Mouse (Mus musculus): ENCODE measurements at regions not wholly inside any gene's neighbourhood (a gene's known extent, or its start where the extent isn't known, plus 50 kb on each side); places are given as distances from the start of the nearest gene placed in this dataset.

DNA sequence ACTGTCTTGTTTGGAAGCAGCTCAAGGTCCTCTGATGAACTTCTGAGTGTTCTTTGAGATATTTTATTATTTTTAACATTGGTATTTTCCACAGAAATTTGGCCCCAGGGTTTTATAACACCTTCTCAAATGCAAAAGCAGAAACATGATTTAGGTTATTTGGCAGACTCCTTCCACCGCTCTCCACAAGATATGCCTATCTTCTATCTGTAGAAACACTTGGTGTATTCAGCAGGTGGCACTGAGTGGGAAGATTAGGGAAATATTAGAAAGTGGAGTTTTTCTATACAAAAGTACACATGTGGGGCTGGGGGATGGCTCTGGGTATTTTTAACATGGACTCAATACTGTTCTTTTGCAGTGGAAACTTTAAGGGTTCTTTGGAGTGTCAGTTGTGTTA is 475.3 kb downstream of the Dach1 start:
- DNase-seq (ENCODE audit: low read depth, low spot score) = no peak

DNA sequence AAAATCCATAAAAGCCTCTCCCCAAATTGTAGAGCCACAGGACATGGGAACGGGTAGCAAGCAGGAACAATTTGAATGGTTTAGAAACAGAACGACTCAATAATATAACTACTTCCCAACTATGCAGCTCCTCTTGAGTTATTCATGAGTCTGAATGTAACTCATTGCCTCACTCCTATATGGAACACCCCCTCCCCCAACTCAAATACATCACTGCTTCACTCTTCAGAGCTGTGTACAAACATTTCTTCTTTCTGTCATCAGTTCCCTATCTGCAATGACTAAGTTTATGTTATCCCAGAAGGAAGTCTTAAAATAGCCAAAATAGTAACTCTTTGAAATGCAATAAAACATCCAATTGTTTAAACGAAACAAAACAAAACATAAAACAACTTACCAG is 484.9 kb downstream of the Dach1 start:
- DNase-seq (ENCODE audit: low read depth, low spot score) = no peak

DNA sequence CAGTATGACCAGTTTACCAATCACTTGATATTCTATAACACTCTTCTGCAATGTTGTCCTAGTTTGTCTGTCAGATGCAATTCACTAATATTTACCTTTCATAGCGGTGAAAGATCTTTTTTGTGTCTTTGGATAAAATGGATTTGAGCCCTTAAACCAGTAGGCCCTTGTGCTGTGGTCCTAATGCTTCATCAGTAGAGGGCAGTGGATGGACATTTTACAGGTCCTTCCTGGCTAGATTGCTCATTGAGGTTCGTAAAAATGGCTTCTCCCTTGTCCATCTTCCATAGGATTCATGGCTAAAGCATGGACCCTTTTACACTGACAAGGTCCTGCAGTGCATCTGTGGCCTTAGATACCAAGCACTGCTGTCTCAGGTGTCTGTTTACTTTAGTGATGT is 501.8 kb downstream of the Dach1 start:
- no peak for DNase-seq (ENCODE audit: low read depth, low spot score)

- DNase-seq (ENCODE audit: low read depth, low spot score) = no peak
Measured at GRCm38 (mm10) chr14:97638187-97638792, 531.3 kb downstream of the Dach1 start.

DNA sequence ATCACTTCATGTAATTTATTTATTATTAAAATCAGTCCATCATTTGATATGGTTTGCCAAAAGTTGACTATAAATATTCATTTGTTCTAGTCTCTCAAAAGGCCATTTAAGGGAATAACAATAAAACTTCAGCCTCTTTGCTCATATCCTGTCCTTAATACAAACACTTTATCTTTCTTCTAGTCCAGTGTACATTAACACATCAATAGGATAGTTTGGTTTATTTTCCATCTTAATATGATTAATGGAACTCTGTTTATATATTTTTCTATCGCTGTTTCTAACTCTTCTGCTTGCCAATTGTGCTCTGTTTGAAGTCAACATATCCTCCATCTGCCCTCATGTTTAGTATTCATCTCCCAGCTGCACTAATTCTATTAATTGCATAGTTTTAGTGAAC is 558.1 kb downstream of the Dach1 start:
- no peak for DNase-seq (ENCODE audit: low read depth, low spot score)

- DNase-seq (ENCODE audit: low read depth, low spot score) = no peak
Measured at GRCm38 (mm10) chr14:97596694-97597093, 572.9 kb downstream of the Dach1 start.

DNA sequence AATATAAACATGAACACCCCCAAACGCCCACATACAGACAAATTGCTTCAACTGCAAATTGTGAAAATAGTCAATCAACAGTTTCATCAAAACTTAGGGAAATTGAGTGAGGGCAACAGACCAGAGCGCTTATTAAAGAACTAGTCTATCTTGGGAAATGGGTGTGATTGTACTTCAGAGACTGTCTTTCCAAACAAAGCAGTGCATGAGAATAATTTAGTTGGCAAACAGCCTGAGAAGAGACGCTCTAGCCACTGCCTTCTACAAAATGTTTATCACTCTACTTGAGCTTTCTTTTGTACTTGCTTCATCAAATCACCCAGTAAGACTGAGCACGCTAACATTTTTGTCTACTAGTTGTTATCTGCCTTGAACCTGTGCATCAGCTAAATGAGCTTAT is 581.0 kb downstream of the Dach1 start:
- no peak for DNase-seq (ENCODE audit: low read depth, low spot score)

DNA sequence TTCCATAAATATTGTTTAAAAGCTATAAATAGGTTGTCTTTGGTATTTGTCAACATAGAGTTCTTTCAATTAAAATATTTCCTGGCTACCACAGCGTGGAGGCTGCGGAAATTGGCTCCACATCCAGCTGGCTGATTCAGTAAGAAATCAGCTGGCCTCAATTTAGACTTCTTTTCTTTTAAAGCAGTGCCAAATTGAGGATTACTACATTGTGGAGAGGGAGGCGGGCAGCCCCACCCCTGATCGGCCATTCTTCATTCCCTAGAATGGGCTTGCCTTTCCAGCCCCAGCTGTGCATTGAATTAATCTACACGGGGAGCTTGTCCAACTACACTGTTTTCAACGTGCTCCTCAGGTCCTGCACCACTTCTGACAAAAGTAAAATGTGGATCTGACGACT is 581.4 kb downstream of the Dach1 start:
- DNase-seq (ENCODE audit: low read depth, low spot score) = no peak

- no peak for DNase-seq (ENCODE audit: low read depth, low spot score)
Measured at GRCm38 (mm10) chr14:97586962-97587361, 582.6 kb downstream of the Dach1 start.

- DNase-seq (ENCODE audit: low read depth, low spot score) = no peak
Measured at GRCm38 (mm10) chr14:97570274-97570673, 599.3 kb downstream of the Dach1 start.

DNA sequence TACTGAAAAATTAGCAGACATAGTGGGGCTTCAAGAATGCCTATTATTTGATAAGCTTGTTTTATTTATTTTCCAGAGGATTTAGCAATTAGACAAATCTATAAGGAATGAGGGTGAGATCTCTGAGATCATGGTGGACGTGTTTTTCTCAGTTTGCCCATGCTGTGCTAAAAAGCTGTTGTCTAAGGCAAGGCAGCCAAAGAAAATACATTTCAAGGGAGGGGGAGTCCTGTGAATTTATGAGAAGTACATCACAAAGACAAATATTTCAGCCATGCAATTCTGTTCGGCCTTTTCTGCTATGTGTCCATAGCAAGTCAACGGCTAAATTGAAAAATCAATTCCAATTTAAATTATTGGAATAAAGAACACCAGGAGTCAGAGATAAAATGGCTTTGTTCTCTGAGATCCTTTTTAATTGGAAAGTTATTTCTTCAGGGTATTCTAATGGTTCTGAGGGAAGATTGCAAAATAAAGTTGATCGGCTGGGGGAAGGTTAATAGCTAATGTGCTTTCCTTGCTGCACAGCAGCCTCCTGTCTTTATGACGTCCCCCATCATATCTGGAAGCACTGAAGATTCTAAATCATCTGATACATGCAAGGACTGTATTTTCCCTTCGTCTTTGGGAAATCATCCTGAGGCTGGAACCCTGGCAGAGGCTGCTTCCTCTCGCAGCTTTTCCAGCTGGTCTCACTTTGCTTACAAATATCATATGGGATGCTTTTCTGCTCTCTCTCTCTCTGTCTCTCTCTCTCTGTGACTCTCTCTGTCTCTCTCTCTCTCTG is 609.3 kb downstream of the Dach1 start:
- no peak for DNase-seq (ENCODE audit: low read depth, low spot score)

DNA sequence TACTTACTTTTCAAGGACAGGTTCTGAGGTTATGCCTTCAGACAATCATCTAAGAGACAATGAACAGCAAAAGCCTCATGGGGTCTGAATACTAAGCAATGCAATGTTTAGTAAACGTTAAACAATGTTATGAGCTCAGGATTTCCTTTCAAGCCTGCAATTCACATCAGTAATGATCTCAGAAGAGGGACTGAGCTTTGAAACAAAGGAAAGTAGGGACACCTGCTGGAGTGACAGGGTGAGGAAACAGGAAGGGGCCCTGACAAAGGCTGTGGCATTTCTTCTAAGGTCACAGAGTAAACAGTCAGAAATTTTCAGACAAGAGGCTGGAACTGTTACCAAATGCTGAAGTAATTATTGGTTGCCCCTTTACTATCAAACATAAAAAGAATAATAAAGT is 610.0 kb downstream of the Dach1 start:
- DNase-seq (ENCODE audit: low read depth, low spot score) = peak; percentile 38

DNA sequence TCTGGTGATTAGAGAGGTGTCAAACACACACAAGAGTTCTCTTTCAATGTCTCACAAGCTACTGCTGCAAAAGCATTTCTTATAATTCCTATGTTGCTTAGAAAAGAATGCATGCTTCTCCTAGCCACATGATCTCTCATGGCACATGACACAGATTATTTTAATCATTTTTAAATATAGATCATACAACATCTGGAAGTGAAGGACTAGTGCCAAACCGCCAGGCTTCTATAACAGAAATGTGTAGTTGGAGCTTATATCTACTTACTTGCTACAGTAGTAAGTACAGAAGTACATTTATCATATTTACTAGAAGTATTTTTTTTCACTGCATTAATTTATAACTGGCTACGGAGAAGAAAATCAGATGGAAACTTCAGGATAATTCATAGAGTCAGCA is 611.3 kb downstream of the Dach1 start:
- no peak for DNase-seq (ENCODE audit: low read depth, low spot score)

DNA sequence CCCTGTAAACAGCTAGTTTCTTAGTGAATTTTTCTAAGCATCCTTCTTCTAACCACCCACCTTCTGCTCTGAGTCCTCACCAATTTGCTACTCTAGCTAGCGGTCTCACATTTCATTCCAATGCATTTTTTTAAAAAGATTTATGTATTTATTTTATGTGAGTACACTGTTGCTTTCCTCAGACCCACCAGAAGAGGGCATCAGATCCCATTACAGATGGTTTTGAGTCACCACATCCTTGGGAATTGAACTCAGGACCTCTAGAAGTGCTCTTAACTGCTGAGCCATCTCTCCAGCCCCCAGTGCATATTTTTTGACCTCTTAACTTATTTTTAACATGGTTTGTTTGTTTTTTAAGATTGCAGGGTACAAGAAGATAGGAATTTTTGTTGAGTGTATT is 611.7 kb downstream of the Dach1 start:
- peak; percentile 44 for DNase-seq (ENCODE audit: low read depth, low spot score)

DNA sequence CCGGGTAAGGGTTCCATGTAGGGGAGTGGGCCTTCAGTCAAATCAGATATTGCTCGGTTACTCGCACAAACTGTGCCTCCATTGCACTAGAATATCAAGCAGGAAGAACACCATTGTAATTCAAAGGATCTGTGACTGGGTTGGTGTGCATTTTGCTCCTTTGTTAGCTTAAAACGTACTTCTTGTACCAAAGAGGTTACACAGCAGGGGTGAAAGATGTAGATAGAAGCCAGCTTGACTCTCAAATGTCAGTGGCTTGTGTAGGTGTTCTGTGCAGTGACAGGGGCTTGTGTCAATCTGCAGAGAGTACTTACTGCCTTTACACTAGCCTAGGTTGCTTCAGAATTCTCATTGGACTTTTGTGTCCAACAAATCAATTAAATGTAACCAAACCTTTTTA is 623.3 kb downstream of the Dach1 start:
- no peak for DNase-seq (ENCODE audit: low read depth, low spot score)

DNA sequence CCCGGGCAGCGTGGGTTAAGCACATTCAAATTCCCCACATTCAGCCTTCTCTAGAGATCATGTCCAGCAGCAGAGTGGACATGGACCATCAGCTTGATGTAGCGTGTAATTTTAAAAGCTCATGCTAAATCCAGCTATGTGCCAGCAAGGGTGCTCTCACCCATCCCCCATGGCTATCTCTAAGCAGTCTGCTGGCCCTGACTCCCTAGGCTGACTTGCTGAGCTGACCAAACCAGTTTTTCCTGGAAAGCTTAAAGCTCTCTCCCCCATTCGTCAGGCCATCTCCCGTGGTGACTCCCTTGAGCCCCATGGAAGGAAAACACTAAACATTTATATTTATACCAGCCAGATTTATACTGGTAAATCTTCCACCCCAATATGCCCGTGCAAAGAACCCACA is 625.3 kb downstream of the Dach1 start:
- DNase-seq (ENCODE audit: low read depth, low spot score) = no peak

DNA sequence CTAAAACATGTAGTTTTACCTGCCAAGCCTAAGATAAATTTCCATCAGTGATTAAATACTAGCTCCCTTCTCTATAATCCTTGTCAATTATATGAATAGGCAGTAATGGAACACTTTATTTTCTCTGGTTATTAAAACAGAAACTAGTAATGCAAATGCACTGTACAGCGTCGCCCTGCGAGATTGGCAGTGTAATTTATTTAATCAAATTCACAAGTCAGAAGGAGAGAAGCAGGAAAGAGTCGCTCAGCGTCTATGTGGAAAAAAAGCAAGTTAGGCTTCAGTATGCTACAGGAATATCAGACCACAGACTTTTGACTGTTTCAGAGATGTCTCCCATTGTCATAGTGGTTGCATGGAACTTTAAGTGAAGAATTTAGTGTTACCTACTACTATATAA is 632.6 kb downstream of the Dach1 start:
- DNase-seq (ENCODE audit: low read depth, low spot score) = no peak

DNA sequence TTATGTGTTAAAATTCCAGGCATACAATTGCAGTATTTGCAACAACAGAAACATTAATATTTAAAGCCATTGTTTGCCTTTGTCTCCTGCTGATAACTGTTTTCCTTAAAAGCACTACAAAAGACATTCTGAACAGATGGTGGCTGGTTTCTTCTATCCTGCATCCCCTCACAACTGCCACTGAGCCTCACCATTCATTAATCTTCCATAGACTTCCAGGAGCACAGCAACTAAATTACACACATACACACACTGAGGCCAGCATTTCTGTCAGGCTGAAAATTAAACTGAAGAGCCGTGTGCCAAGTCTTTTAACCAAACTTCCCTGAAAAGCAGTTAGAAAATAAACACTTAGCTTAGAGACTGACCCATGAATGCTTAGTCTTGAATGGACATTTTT is 658.2 kb downstream of the Dach1 start:
- no peak for DNase-seq (ENCODE audit: low read depth, low spot score)

DNA sequence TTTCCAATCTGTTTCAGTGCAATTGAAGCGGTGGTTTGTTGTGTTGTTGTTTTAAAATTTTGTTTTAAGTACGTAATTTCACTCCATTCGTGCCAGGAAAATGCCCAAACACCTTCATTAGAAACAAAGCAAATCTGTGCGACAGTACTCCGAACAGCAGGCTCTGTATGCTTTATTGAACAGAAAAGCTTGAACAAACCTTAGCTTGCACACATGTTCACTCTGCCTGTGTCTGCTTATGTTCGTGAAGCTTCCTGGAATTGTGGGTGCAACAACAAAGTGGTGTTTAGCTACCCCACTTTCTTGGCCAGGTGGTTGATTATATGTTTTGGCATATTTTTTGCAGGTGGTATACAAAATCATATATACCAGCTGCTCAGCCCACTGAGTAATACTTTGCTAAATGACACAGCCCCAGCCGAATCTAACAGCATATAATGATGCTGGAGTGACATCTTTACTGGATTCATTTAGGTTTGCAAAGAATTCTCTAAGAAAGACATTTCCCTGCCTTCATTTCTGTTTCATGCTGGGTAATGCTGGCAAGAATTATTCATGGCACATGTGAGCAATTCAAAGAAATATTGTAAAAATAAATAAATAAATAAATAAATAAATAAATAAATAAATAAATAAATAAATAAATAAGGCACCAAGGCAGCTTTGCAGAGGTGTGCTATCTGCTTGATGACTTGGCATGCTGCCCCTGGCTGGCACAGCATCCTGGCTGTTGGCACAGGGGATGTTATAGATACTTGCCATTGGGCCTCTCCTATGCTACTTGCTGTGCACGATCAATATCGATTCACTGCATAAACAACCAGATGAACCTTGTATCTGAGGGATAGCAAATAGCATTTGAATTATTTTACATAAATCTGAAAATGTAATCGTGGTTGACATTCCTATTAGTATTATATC is 679.9 kb downstream of the Dach1 start:
- no peak for DNase-seq (ENCODE audit: low read depth, low spot score)

- DNase-seq (ENCODE audit: low read depth, low spot score) = no peak
Measured at GRCm38 (mm10) chr14:97478236-97478635, 691.3 kb downstream of the Dach1 start.

DNA sequence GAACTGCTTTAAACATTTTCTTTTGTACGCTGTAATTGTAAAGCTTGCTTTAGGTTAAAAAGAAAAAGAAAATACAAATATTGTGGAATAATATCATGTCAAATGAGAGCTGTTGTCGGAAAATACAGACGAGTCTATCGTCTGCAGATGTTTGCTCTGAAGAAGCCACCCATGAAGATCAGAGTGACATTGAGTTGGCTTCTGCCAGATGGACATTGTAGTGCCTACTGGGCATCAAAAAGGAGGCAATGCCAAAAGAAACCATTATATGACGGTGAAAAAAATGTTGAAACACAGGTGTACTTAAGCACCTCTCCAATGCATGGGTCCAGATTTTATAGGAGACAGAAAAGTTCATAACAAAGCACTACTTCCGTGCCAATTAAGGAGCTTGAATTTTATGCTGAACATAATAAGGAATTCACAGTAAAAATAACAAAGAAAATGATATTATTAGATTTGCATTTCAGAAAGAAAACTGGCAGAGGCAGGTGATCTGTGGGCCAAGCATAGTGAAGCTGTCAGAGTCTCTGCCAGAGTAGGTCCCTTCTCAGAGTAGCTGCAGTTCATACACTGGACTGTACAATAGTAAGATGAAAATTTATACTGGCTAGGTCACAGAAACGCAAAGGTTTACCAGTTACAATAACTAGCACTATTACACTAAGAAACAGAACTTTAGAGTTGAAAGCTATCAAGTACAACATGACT is 718.9 kb downstream of the Dach1 start:
- DNase-seq (ENCODE audit: low read depth, low spot score) = no peak

DNA sequence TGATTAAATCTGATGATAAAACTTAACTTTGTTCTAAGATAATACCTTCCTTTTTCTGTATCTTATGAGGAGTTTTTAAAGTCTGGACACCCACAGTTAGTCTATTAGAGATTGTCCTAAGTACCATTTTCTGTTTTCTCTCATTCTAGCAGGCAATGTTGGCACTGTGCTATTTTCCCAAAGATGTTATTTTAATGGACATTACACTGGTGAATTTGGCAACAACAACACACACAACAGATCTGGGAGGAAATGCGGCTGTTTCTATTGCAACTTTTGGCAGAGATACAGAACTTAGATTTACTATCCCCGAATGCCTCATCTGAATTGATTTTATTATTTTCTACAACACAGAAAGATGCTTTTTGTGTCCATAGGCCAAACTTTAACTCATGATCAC is 720.9 kb downstream of the Dach1 start:
- no peak for DNase-seq (ENCODE audit: low read depth, low spot score)
